Mouse (Mus musculus): ENCODE measurements around the gene Cir1.

Gene Cir1

DNA sequence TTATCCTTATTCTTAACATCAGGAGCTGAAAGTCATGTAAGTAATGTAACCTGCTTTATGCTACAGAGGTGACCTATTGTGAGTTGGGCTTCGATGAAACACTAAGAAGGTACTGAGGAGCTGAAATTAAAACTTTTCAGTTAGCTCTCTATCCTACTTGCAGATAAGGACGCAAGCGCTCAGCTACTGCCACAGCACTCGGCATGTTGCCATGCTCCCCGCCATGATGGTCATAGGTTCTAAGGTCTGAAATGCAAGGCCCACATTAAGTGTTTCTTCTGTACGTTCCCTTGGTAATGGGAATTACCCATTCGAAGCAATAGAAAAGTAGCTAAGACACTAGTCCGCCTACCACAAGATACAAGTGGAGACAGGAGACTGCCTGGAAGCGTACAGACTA lies 9.8 kb downstream of the Cir1 start:
- in situ Hi-C loops (cut with MboI, MseI) = no loop called here

- in situ Hi-C loops (cut with MboI, MseI) = no loop called here
These were observed 10.5 kb downstream of the Cir1 start for GRCm38 (mm10) chr2:73301979-73302378.

GRCm38 (mm10) chr2:73298841-73299240 lies 13.7 kb downstream of the Cir1 start:
- in situ Hi-C loops (cut with MboI, MseI) = no loop called here

- in situ Hi-C loops (cut with MboI, MseI) = no loop called here
These were observed 14.3 kb downstream of the Cir1 start for GRCm38 (mm10) chr2:73298154-73298553.

DNA sequence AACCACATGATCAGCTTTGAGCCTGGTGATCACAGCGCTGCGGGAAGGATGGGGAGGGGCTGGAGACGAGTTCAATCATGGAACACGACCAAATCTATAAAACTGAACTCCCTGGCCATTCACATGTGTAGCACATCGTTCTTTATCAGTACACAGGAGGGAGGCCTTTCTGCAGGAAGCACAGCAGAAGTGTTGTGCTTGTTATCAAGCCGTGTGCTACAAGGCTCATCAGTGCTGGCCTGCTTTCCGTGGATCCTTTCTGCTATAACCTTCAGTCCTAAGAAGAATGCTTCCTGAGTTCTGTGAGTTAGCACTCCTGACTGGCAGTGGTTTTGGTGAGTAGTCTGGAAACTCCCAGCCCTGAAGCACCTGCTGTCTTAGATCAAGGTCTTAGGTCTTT lies 17.5 kb downstream of the Cir1 start:
- in situ Hi-C loops (cut with MboI, MseI) = no loop called here

GRCm38 (mm10) chr2:73291130-73291529 lies 21.4 kb downstream of the Cir1 start:
- in situ Hi-C loops (cut with MboI, MseI) = no loop called here

DNA sequence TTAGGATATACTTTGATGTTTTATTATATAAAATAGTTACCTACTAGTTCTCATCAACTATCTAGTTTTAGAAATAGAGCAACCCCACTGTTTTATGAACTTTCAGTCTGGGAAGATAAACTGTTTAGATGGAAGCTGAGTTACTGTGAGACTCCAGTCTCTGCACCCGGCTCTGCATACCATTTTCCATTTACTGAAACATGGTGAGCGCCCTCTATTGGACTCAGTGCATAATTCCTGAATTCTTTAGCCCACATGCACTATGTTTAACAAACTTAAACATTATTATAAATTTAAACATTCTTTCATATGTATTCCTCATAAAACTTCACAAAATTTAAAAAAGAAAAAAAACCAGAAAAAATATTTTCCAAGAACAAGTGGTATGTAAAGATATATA lies 26.9 kb downstream of the Cir1 start:
- in situ Hi-C loops (cut with MboI, MseI) = no loop called here

GRCm38 (mm10) chr2:73281707-73282106 lies 30.8 kb downstream of the Cir1 start:
- in situ Hi-C loops (cut with MboI, MseI) = loop anchor here (5.0 kb wide), 1 partner anchor 114 kb away; no protein-coding TSS in a partner anchor

DNA sequence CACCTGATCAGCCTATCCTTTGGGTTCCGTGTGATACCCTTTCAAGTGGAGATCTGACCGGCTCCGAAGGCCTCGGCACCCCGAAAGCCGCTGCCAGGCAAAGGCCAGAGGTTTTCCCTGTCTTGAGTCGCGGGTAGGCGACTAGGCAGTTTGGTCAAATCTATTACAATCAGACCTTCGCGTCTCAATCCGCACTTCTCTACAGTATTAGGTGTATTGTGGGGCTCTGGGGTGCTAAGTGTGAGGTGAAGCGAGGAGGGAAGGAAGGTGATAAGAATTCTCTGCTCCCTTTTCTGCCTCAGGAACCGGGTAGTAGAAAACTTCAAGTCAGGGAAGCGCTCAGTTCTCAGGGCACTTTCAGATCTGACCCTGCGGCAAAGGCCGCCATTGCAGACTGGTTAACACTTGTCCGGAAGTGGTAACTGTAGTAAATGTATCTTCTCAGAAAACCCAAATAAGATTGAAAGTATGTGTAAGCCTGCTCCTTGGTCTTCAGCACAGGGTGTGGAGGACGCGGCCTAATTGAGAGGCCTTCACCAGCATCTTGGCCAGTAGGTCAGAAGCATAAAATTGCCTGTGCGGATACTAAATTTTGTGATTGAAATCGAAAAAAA lies 31.3 kb downstream of the Cir1 start:
- in situ Hi-C loops (cut with MboI, MseI) = loop anchor here (5.0 kb wide), 1 partner anchor 114 kb away; no protein-coding TSS in a partner anchor

DNA sequence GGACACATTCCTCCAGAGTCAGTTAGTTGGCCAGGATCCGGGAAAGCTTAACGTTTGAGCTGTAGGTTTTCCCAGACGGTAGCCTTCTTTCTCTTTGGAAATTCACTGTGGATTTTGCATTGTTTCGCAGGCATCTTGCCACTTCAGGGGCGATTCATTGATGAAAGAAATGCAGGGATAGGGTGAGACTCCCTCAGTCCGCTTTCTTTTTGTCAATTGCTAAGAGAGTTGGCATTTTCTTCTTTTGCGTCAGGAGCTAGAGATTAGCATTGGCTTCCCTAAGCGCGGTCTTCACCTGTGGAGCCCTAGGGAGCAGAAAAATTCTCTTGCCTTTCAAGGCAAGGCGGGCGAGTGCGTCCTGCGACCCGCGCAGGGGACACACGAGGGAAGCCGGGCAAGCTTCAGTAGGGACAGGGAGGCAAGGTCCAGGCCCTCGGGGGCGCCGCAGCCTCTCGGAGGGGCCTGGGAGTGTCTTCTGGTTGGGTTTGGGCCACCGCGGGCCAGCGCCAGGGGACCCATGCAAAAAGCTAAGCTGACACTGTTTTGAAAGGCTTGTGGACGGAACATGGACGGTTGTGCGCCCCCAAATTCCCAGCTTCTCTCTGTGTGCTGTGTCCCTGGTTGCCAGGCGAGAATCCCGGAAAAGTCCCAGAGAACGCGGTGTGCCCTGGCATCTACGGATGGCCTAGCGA lies 32.0 kb downstream of the Cir1 start:
- in situ Hi-C loops (cut with MboI, MseI) = loop anchor here (5.0 kb wide), 1 partner anchor 113 kb away; no protein-coding TSS in a partner anchor

DNA sequence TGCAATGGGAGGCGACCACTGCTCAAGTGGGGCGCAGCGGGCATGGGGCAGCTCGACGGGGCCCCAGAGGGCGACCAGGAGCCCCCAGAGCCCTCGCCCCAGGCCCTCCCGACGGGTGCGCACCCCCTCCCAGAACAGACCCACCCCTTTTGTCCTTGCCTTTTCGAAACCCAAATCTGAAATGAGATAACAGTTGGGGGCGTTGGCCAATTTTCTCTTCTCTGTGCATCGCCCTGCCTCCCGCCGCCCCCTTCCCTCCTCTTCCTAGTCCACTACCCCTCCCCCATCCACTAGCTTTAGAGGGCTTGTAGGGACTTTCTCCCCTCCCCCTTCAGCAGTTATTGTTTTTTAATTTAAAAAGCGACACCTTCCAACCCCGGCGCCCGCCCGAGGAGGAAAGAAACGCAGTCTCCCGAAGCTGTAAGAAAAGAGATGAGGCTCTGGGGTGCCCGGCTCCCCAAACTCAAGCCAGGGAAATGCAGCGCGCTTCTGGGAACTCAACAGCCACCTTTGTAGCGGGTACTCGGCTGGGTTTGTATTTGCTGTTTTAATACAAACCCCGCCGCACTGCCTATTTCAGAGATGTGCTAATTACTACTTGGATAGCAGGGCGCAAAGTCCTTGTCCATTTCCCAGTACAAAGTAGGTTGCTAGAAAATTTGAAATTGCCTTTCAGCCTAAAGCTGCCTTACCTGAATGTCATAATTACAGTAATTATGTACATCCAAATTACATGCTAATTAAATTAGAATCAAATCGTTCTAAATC lies 33.0 kb downstream of the Cir1 start:
- in situ Hi-C loops (cut with MboI, MseI) = loop anchor here (5.0 kb wide), 1 partner anchor 112 kb away; no protein-coding TSS in a partner anchor

- in situ Hi-C loops (cut with MboI, MseI) = no loop called here
These were observed 33.6 kb downstream of the Cir1 start for GRCm38 (mm10) chr2:73278869-73279268.

- in situ Hi-C loops (cut with MboI, MseI) = no loop called here
These were observed 34.2 kb downstream of the Cir1 start for GRCm38 (mm10) chr2:73278131-73278854.

DNA sequence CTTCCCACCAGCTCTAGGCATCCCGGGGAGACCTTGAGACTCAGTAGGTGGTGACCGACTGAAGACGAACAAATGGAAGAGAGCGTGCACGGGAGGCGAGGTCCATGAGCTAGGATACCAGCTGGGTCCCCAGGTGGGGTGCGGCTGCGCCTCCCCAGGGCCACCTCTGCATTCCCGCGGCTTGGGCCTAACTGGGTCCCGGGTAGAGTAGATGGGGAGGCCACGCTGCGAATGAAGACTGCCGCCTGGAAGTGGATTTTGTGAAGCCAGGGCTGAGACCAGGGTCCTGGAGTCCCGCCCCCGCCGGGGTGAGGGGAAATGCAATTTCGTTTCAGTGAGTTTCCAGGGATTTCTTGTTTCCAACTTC lies 34.8 kb downstream of the Cir1 start:
- in situ Hi-C loops (cut with MboI, MseI) = no loop called here

DNA sequence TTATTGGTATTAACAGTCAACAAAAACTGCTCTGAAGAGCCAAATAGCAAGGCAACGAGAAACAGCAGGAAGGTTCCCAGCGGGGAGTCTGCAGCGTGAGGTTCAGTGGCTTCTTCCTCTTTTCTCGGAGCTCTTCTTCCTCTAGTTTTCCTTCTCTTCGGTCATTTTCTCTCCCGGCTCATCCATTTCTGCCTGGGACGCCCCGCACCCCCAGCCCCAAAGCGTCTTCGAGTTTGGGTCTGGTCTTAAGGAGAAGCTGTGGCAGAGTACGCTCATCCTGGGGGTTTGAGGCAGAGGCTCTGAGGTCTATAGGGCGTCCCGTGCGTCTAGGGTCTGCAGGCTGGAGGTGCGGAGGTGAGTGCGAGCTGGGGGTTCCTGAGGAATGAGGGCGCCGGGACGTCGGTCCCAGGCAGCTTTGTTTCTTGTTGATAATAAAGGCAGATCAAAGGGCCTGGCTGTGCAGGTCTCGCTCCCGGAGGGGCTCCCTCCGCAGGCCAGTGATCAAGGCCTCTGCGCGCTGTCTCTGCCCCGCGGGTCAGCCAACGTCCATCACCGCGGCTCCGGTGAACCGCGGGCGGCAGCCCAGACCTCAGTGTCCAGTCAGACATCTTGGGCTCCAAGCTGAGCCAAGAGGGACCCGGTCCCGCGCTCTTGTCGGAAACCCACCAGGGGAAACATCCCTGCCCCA lies 35.3 kb downstream of the Cir1 start:
- in situ Hi-C loops (cut with MboI, MseI) = no loop called here

DNA sequence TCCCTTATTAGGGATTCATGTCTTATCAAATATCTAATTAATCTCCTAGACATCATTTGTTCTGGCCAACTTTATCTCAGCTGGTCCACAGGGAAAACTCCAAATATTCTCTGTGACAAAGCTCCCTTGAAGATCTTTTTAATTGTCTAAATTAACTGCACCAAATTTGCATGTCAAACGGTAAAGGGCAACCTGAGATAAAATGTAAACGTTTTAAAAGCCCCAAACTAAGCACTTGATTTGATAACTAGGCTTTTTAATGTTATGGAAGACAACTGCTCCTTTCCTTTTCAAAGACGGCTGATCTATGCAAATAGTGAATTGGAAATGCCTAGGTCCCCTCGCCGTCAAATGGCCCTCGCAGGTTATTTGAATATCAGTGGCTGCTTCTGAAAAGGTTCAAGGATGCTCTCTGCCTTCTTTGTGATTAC lies 36.3 kb downstream of the Cir1 start:
- in situ Hi-C loops (cut with MboI, MseI) = no loop called here

- in situ Hi-C loops (cut with MboI, MseI) = no loop called here
These were observed 37.0 kb downstream of the Cir1 start for GRCm38 (mm10) chr2:73275261-73276040.

- in situ Hi-C loops (cut with MboI, MseI) = no loop called here
These were observed 38.2 kb downstream of the Cir1 start for GRCm38 (mm10) chr2:73274119-73274920.

DNA sequence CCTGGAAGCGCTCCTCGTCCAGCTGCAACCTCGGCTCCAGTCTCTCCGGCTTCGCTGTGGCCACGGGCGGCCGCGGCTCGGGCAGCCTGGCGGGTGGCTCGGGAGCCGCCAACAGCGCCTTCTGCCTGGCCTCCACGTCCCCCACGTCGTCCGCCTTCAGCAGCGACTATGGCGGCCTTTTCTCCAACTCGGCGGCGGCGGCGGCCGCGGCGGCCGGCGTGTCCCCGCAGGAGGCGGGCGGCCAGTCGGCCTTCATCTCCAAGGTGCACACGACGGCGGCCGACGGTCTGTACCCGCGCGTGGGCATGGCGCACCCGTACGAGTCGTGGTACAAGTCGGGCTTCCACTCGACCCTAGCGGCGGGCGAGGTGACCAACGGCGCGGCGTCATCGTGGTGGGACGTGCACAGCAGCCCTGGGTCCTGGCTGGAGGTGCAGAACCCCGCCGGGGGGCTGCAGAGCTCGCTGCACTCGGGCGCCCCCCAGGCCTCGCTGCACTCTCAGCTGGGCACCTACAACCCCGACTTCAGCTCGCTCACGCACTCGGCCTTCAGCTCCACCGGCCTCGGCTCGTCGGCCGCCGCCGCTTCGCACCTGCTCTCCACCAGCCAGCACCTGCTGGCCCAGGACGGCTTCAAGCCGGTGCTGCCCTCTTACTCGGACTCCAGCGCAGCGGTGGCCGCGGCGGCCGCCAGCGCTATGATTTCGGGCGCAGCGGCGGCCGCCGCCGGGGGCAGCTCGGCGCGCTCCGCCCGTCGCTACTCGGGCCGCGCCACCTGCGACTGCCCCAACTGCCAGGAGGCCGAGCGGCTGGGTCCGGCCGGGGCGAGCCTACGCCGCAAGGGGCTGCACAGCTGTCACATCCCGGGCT lies 39.0 kb downstream of the Cir1 start:
- in situ Hi-C loops (cut with MboI, MseI) = no loop called here
